Mouse (Mus musculus) neutrophil, adult 65 days (primary cell): ENCODE measurements around the gene Lsm3. TPM values are rescaled to one million over a fixed set of nuclear protein-coding genes. Genes with fewer than 3 reads are reported as not detected.

ENCODE experiments used
- total RNA-seq: library from RNA; stranded (reverse); gene quantifications from 2 replicates; pipeline ENCODE4 v1.2.4, GENCODE M21; 2023

The Lsm3 gene
- total RNA-seq = 44.2 and 48.5 TPM in 2 replicates

GRCm38 (mm10) chr6:91515545-91516449 lies at the start of gene Lsm3, which contains the start of gene Xpc:
Gene Lsm3 (plus strand): TSS chr6:91515928.
Gene Xpc (minus strand): TSS chr6:91515888.

GRCm38 (mm10) chr6:91472868-91473804 lies 42.6 kb upstream of the Lsm3 start, which contains the start of the genes Chchd4 and Tmem43:
Gene Chchd4 (minus strand): TSS chr6:91473546.
Gene Tmem43 (plus strand): TSS chr6:91473703.

Other genes with a start within 250 kb of the Lsm3 start
- not detected in 2 replicates for gene Wnt7a, start 104.6 kb upstream of the Lsm3 start, total RNA-seq
- 4.0 and 4.2 TPM in 2 replicates for gene Chchd4, start 42.4 kb upstream of the Lsm3 start, total RNA-seq
- gene Tmem43, start 42.2 kb upstream of the Lsm3 start, total RNA-seq = 156 and 174 TPM in 2 replicates
- gene Xpc, start within 50 bp of the Lsm3 start, total RNA-seq = 24.2 and 27.3 TPM in 2 replicates
- 265 and 342 TPM in 2 replicates for gene Slc6a6, start 168.1 kb downstream of the Lsm3 start, total RNA-seq